In genomic region chr9:107736185-107736485, GRCm38 (mm10) we compare ENCODE assay signal across 8 mouse cellular contexts. TPM values are rescaled to one million over a fixed set of nuclear protein-coding genes. Genes with fewer than 3 reads are reported as not detected.
DNase-seq lines count a peak whose midpoint lies in the region; ATAC-seq lines count a peak whose summit lies in the region.

No protein-coding gene starts in this region.

- peak overlapping the region; percentile 6 for H3K9ac ChIP-seq in forebrain, embryonic 16.5 days (replicated peaks; ENCODE audit: low read depth, low read length)
- H3K9ac ChIP-seq in stomach, embryonic 14.5 days (replicated peaks; ENCODE audit: low read depth, low read length): no peak overlapping the region

- H3K27ac ChIP-seq in forebrain, embryonic 16.5 days (ENCODE audit: low read length): peak overlapping the region; percentile 33; the same call in 1 of the 2 replicates
- H3K27ac ChIP-seq in stomach, embryonic 14.5 days (ENCODE audit: low read length): no peak overlapping the region

- H3K9me3 ChIP-seq in forebrain, embryonic 16.5 days (ENCODE audit: control insufficient read depth, low read length): no peaks in the 10 kb centered on the region
- no peaks in the 10 kb centered on the region for H3K9me3 ChIP-seq in stomach, embryonic 14.5 days (ENCODE audit: control insufficient read depth, low read depth, low read length)

- H3K27me3 ChIP-seq in forebrain, embryonic 16.5 days (replicated peaks; ENCODE audit: control insufficient read depth, insufficient read depth, low read length): no peaks in the 10 kb centered on the region
- no peaks in the 10 kb centered on the region for H3K27me3 ChIP-seq in stomach, embryonic 14.5 days (ENCODE audit: control insufficient read depth, insufficient read depth, low read length)

- peak overlapping the region; percentile 34 for H3K4me2 ChIP-seq in forebrain, embryonic 16.5 days (ENCODE audit: low read length)
- peak overlapping the region; percentile 26 for H3K4me2 ChIP-seq in stomach, embryonic 14.5 days (replicated peaks; ENCODE audit: low read depth, low read length)

- 0 out of 2 replicates have a peak overlapping the region, but pooled peaks have one; percentile 5 for H3K4me3 ChIP-seq in forebrain, embryonic 16.5 days (replicated peaks; ENCODE audit: low read length)
- H3K4me3 ChIP-seq in stomach, embryonic 14.5 days (ENCODE audit: low read depth, low read length): no peak overlapping the region

- peaks cover 18% of the 10 kb centered on the region for H3K36me3 ChIP-seq in forebrain, embryonic 16.5 days (ENCODE audit: control insufficient read depth, insufficient read depth)
- H3K36me3 ChIP-seq in stomach, embryonic 14.5 days (ENCODE audit: control insufficient read depth, insufficient read depth, low read length): peaks cover 29% of the 10 kb centered on the region

- peaks cover 28% of the 10 kb centered on the region for H3K4me1 ChIP-seq in forebrain, embryonic 16.5 days (replicated peaks; ENCODE audit: control insufficient read depth, insufficient read depth, low read length)
- H3K4me1 ChIP-seq in stomach, embryonic 14.5 days (ENCODE audit: control insufficient read depth, insufficient read depth, low read length): peaks cover 23% of the 10 kb centered on the region

- 4% methylated on average over 7 of the region's 7 CpGs for WGBS in forebrain, embryonic 16.5 days
- 2% methylated on average over 7 of the region's 7 CpGs for WGBS in stomach, embryonic 14.5 days

- DNase-seq in retina, embryonic 14.5 days (ENCODE audit: low spot score): peak; percentile 38
- DNase-seq in retina, postnatal 1 day: no peak
- peak; percentile 58 to 68 for DNase-seq in kidney, postnatal 4 days
- DNase-seq in gastrocnemius, postnatal 14 days: no peak
- DNase-seq in frontal cortex, postnatal 25 days (ENCODE audit: low spot score in 2 of 2): no peak
- no peak for DNase-seq in layer of hippocampus, postnatal 25 days (ENCODE audit: extremely low spot score in 1 of 2, low spot score in 1 of 2)

- intact Hi-C loops in gastrocnemius, postnatal 14 days (cut with DNase I; ENCODE audit: low total_unique reads): loop anchor here (2.0 kb wide), 1 partner anchor 47 kb away; no protein-coding TSS in a partner anchor

- ATAC-seq in forebrain, embryonic 16.5 days: no peak
- ATAC-seq in stomach, embryonic 14.5 days (ENCODE audit: insufficient number of reproducible peaks, insufficient read depth, low FRiP score, low read depth): peak; percentile 12; the same call in 1 of the 2 replicates

RNA-seq across cellular contexts. Expression of gene Sema3f, which starts 25.9 kb away (rescaled TPM):
- 11.0 and 14.9 TPM in 2 replicates for polyA plus RNA-seq in forebrain, embryonic 16.5 days (2015; fragmentation: Nextera tagmentation; extraction: Ambion mirVana)
- 30.2 and 33.2 TPM in 2 replicates for polyA plus RNA-seq in stomach, embryonic 14.5 days (2014; fragmentation: Nextera tagmentation; extraction: Ambion mirVana)
- 10 to 100 TPM in 1 of 2 experiments, 1 to 10 TPM in 1; 8.4 to 10.6 TPM for total RNA-seq in gastrocnemius, postnatal 14 days (2021)
- total RNA-seq in layer of hippocampus, postnatal 25 days (2021): 1 to 10 TPM; 2.9 to 4.2 TPM

RNA-seq across cellular contexts. Expression of gene Rbm5, which starts 34.7 kb away (rescaled TPM):
- 294 and 303 TPM in 2 replicates for polyA plus RNA-seq in forebrain, embryonic 16.5 days (2015; fragmentation: Nextera tagmentation; extraction: Ambion mirVana)
- polyA plus RNA-seq in stomach, embryonic 14.5 days (2014; fragmentation: Nextera tagmentation; extraction: Ambion mirVana): 204 and 205 TPM in 2 replicates
- 10 to 100 TPM; 30.9 to 40.5 TPM for total RNA-seq in gastrocnemius, postnatal 14 days (2021)
- 100 to 1,000 TPM; 117 to 159 TPM for total RNA-seq in layer of hippocampus, postnatal 25 days (2021)

RNA-seq across cellular contexts. Expression of gene Gnat1, which starts 56.6 kb away (rescaled TPM):
- polyA plus RNA-seq in forebrain, embryonic 16.5 days (2015; fragmentation: Nextera tagmentation; extraction: Ambion mirVana): 1.2 and 1.4 TPM in 2 replicates
- 1.8 and 2.4 TPM in 2 replicates for polyA plus RNA-seq in stomach, embryonic 14.5 days (2014; fragmentation: Nextera tagmentation; extraction: Ambion mirVana)
- total RNA-seq in gastrocnemius, postnatal 14 days (2021): not detected
- total RNA-seq in layer of hippocampus, postnatal 25 days (2021): not detected

Comparison
In these comparisons a context has a peak if more than half of its experiments do, and no peak if none do; other contexts are left out.
1. DNase-seq: peak in retina, embryonic 14.5 days (single experiment) and kidney, postnatal 4 days (2 of 2); none in retina, postnatal 1 day (single experiment), gastrocnemius, postnatal 14 days (single experiment), frontal cortex, postnatal 25 days (0 of 2) and layer of hippocampus, postnatal 25 days (0 of 2).